Mouse (Mus musculus): ENCODE data around the gene Clk3. TPM values are rescaled to one million over a fixed set of nuclear protein-coding genes. Genes with fewer than 3 reads are reported as not detected.

Gene Clk3
- 10 to 100 TPM; 36.2 to 36.5 TPM for total RNA-seq (2021)
- long read RNA-seq, experiment 1, transcript Clk3-201 (13 exons, 2,496 nt): major isoform, 54 of 69 reads
- long read RNA-seq, experiment 1, partial matches to known transcripts: 3 of 69 reads
- long read RNA-seq, experiment 1, other reads (novel, unspliced or antisense): 11 of 69 reads
- long read RNA-seq, experiment 2, transcript Clk3-201 (13 exons, 2,496 nt): major isoform, 29 of 44 reads
- long read RNA-seq, experiment 2, partial matches to known transcripts: 5 of 44 reads
- long read RNA-seq, experiment 2, other reads (novel, unspliced or antisense): 8 of 44 reads

- peak; percentile 75 for DNase-seq
- intact Hi-C loops (cut with DNase I; ENCODE audit: low total_unique reads): no loop called here
These were observed at the start of gene Clk3 for GRCm38 (mm10) chr9:57765364-57766351. Gene Clk3 (minus strand): TSS chr9:57765860.

GRCm38 (mm10) chr9:57814866-57815265 lies 49.2 kb upstream of the Clk3 start:
- intact Hi-C loops (cut with DNase I; ENCODE audit: low total_unique reads): no loop called here
- DNase-seq: no peak

- intact Hi-C loops (cut with DNase I; ENCODE audit: low total_unique reads): no loop called here
- no peak for DNase-seq
These were observed 48.4 kb upstream of the Clk3 start for GRCm38 (mm10) chr9:57814014-57814413.

- intact Hi-C loops (cut with DNase I; ENCODE audit: low total_unique reads): no loop called here
- no peak for DNase-seq
These were observed 46.4 kb upstream of the Clk3 start for GRCm38 (mm10) chr9:57811793-57812733.

GRCm38 (mm10) chr9:57810691-57811090 lies 45.0 kb upstream of the Clk3 start:
- no peak for DNase-seq
- intact Hi-C loops (cut with DNase I; ENCODE audit: low total_unique reads): no loop called here

- no peak for DNase-seq
- intact Hi-C loops (cut with DNase I; ENCODE audit: low total_unique reads): no loop called here
These were observed 43.2 kb upstream of the Clk3 start for GRCm38 (mm10) chr9:57808771-57809310.

GRCm38 (mm10) chr9:57807174-57807651 lies 41.6 kb upstream of the Clk3 start:
- intact Hi-C loops (cut with DNase I; ENCODE audit: low total_unique reads): no loop called here
- DNase-seq: no peak

- intact Hi-C loops (cut with DNase I; ENCODE audit: low total_unique reads): no loop called here
- DNase-seq: no peak
These were observed 40.4 kb upstream of the Clk3 start for GRCm38 (mm10) chr9:57806066-57806481.

GRCm38 (mm10) chr9:57805087-57805737 lies 39.6 kb upstream of the Clk3 start:
- intact Hi-C loops (cut with DNase I; ENCODE audit: low total_unique reads): no loop called here
- DNase-seq: no peak

- no peak for DNase-seq
- intact Hi-C loops (cut with DNase I; ENCODE audit: low total_unique reads): no loop called here
These were observed 38.2 kb upstream of the Clk3 start for GRCm38 (mm10) chr9:57803839-57804238.

GRCm38 (mm10) chr9:57803047-57803446 lies 37.4 kb upstream of the Clk3 start:
- no peak for DNase-seq
- intact Hi-C loops (cut with DNase I; ENCODE audit: low total_unique reads): no loop called here

GRCm38 (mm10) chr9:57800325-57800975 lies 34.8 kb upstream of the Clk3 start:
- no peak for DNase-seq
- intact Hi-C loops (cut with DNase I; ENCODE audit: low total_unique reads): no loop called here

GRCm38 (mm10) chr9:57798725-57799253 lies 33.1 kb upstream of the Clk3 start:
- intact Hi-C loops (cut with DNase I; ENCODE audit: low total_unique reads): no loop called here
- DNase-seq: peak; percentile 10

- intact Hi-C loops (cut with DNase I; ENCODE audit: low total_unique reads): no loop called here
- DNase-seq: no peak
These were observed 31.8 kb upstream of the Clk3 start for GRCm38 (mm10) chr9:57797456-57797855.

- DNase-seq: no peak
- intact Hi-C loops (cut with DNase I; ENCODE audit: low total_unique reads): no loop called here
These were observed 24.1 kb upstream of the Clk3 start for GRCm38 (mm10) chr9:57789733-57790132.

- no peak for DNase-seq
- intact Hi-C loops (cut with DNase I; ENCODE audit: low total_unique reads): no loop called here
These were observed 17.0 kb upstream of the Clk3 start for GRCm38 (mm10) chr9:57782656-57783055.

- intact Hi-C loops (cut with DNase I; ENCODE audit: low total_unique reads): loop anchor here (10.0 kb wide), 2 partner anchors 59 to 219 kb away; partner anchors contain the start of gene Arid3b
- no peak for DNase-seq
These were observed 10.1 kb upstream of the Clk3 start for GRCm38 (mm10) chr9:57775736-57776135.

GRCm38 (mm10) chr9:57775026-57775425 lies 9.4 kb upstream of the Clk3 start:
- intact Hi-C loops (cut with DNase I; ENCODE audit: low total_unique reads): loop anchor here (10.0 kb wide), 2 partner anchors 60 to 220 kb away; partner anchors contain the start of gene Arid3b
- no peak for DNase-seq

Data from gastrocnemius, postnatal 14 days (tissue).